Mouse (Mus musculus) left cerebral cortex, adult 18-20 months (tissue): ENCODE measurements at regions not wholly inside any gene's neighbourhood (a gene's known extent, or its start where the extent isn't known, plus 50 kb on each side); places are given as distances from the start of the nearest gene placed in this dataset.

Experiments used
- DNase-seq, 2 experiments: peaks; one replicate each; pipeline ENCODE4 v3.0.0; 2021 to 2022; ENCODE audit warnings: low spot score in 2 of 2, mixed read lengths in 1 of 2

DNA sequence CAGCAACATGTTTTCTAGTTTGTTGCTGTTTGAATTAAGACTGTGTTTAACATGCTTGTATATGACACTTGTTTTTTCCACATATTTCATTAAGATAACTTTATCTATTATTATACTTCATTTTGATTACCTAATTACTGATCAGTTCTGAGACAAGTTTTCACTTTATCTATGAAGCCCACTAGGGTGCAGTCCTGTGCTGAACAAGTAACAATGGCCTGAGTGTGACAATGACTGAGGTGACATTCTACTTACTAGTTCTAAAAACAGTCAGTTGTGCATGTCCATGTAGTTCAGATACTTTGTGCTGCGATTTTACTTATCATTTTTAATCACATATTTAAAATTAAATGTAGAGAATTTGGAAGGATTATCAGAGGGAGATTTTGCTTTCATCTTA lies 1795.2 kb upstream of the Gm37988 start:
- DNase-seq: no peak

DNA sequence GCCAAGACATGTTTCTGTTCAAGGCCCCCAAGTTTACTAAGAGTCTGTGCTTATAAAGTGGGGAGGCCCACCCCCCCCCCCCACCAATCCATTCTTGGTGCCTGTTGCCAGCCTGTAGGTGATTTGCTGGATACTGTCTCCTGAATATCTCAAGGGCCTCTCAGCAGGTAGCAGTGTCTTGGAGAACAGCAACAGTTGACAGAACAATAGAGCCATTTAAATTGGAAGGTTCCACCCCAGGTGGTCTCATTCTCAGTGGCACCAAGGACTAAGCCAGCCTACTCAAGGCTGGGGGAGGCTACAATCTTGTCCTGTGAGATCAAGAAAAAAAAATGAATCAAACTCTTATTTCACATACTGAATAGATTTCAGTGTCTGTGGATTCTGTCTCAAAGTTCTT lies 1744.9 kb upstream of the Gm37988 start:
- no peak for DNase-seq

- no peak for DNase-seq
Observed at GRCm38 (mm10) chr1:3094375-3094774, 1713.3 kb upstream of the Gm37988 start.

DNA sequence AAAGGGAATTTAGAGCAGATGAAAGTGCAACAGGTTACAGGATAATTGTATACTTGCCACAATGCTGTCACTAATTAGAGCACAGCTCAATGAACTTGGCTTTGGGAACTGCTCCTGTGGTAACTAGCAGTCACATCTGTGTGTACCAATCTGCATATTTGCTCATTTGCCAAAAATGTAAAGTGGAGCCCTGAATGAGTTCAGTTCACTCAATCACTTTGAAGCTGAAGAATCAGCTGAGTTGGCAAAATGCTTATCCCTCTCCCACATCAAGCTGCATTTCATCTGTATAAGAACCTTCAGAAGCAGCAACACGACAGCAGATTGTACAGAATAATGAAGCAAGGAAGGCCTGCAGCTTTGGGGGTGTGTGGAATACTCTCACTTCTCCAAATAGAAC lies 1712.8 kb upstream of the Gm37988 start:
- DNase-seq: peak in 1 of 2 experiments; percentile 1

GRCm38 (mm10) chr1:3113564-3113963 lies 1694.1 kb upstream of the Gm37988 start:
- no peak for DNase-seq

DNA sequence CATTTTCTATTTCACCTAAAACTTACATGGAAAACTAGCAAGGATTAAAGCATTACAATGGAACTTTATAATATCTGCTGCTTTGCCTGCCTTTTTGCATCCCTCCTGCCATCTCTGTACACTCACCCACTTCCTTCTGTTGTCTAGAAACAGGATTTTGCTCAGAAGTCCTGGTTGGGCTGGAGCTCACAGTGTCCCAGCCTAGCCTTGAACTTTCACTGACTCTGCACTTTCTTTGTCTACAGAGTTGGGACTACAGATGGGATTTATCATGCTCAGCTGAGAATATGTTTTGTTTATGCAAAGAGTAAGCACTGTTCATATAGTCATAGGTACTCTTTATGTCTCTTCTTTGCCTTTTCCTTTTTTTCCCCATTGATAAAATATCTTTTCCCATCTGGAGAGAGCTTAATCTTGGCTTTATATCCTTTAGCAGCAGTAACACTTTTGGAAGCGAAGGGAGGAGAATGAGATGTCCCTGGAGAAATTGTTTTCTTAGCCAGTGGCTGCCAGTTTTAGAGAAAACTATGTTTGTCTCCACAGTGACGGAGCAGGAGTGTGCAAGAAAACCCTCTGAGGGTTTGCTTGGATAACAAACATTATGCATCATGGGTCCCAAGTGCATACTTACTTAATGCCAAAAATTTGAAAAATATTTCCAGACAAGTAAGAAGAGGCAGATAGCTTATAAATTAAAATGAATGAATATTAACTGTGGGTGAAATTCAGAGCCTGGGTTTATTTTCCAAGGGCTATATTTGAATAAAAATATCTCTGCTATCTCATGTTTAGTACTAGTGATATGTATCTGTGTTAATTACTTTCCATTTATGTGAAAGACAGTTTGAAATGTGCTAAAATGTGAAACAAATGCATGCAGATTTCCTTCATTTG lies 1687.9 kb upstream of the Gm37988 start:
- peak in 1 of 2 experiments; percentile 7 for DNase-seq

DNA sequence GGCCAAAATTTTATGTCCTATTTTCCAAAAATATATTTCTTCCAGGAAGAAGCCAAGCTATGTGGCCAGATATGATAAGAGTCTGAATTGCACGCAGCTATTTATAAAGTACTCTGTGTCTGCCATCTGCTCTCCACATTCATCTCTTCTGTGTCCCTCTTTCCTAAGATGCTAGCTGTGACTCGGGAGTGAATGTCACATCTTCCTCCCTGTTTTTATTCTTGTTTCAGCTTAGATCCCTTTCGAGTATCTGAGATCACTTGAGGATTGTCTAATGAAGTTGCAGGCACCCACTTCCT lies 1687.4 kb upstream of the Gm37988 start:
- peak; percentile 9 to 30 for DNase-seq

DNA sequence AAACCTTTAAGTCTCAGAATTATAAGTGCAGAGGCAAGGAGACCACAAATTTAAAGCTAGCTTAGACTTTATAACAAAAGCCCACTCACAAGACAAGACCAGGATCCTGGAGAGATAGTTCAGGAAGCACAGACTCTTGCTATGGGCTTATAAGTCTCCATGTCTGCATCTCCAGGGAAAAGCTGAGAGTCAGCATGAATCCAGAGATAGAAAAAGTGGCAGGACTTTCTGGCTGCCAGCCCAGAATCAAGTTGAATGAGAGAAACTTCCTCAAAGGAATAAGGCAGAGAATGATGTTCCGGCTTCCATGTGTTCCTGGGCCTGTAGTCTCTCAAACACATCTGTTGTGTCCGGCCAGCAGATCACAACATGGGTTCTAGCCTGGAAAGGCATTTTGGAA lies 1686.4 kb upstream of the Gm37988 start:
- peak; percentile 63 to 80 for DNase-seq

- no peak for DNase-seq
Observed at GRCm38 (mm10) chr1:3121745-3122144, 1685.9 kb upstream of the Gm37988 start.
